Mouse (Mus musculus): ENCODE results near the gene Dupd1. TPM values are rescaled to one million over a fixed set of nuclear protein-coding genes. Genes with fewer than 3 reads are reported as not detected.

Gene Dupd1
- polyA plus RNA-seq (2012; rRNA removed): not detected in 2 replicates

- TF ChIP-seq POLR2A (IDR thresholded peaks at IDR 0.05; ENCODE audit: borderline replicate concordance, insufficient read depth, low read length): no peak
- no peak for TF ChIP-seq CTCF (IDR thresholded peaks at IDR 0.05; ENCODE audit: borderline replicate concordance, insufficient read depth, low read depth, low read length)
- Histone ChIP-seq H3K4me1 (ENCODE audit: control insufficient read depth, insufficient read depth, low read length) (no peaks in the 10 kb centered on the region), H3K4me3 (replicated peaks; ENCODE audit: insufficient read depth, low read depth, low read length) (no peak within 1 kb of the TSS), H3K27me3 (ENCODE audit: control insufficient read depth, insufficient read depth, low read length) (no peaks in the 10 kb centered on the region), H3K27ac (ENCODE audit: insufficient read depth, low read length) (no peak within 1 kb of the TSS)
- WGBS: 63% methylated on average over 5 of the region's 5 CpGs
- no peak for DNase-seq
Observed at GRCm38 (mm10) chr14:21714486-21714885, at the start of gene Dupd1. TSS of gene Dupd1 (minus strand) at chr14:21714576.

GRCm38 (mm10) chr14:21763736-21764135, 49.4 kb upstream of the Dupd1 start:
- no peak for DNase-seq
- H3K27ac ChIP-seq (ENCODE audit: insufficient read depth, low read length): no peak overlapping the region
- no peaks in the 10 kb centered on the region for H3K27me3 ChIP-seq (ENCODE audit: control insufficient read depth, insufficient read depth, low read length)
- WGBS: 96% methylated on average over 3 of the region's 3 CpGs
- TF ChIP-seq CTCF (IDR thresholded peaks at IDR 0.05; ENCODE audit: borderline replicate concordance, insufficient read depth, low read depth, low read length): no peak
- TF ChIP-seq POLR2A (IDR thresholded peaks at IDR 0.05; ENCODE audit: borderline replicate concordance, insufficient read depth, low read length): no peak
- peaks cover 19% of the 10 kb centered on the region for H3K4me1 ChIP-seq (ENCODE audit: control insufficient read depth, insufficient read depth, low read length)
- H3K4me3 ChIP-seq (replicated peaks; ENCODE audit: insufficient read depth, low read depth, low read length): no peak overlapping the region

DNA sequence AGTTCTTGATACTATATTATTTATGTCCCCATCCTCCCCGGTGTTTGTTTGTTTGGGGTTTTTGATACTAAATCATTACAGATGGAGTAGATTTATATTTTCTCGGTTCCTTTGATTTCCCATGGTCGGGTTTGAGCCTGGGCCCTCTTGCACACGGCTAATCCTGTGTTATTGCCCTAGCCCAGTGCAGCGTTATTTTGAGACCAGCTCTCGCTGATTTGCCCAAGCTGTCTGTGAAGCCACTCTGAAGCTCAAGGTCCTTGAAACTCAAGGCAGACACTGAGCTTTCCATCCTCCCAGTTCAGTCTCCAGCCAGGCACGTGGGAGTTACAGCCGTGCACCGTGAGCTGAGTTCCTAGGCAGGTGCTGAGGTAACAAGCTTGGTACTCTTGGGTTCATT, 47.2 kb upstream of the Dupd1 start:
- DNase-seq: no peak
- TF ChIP-seq CTCF (IDR thresholded peaks at IDR 0.05; ENCODE audit: borderline replicate concordance, insufficient read depth, low read depth, low read length) (no peak), POLR2A (IDR thresholded peaks at IDR 0.05; ENCODE audit: borderline replicate concordance, insufficient read depth, low read length) (no peak)
- H3K27ac ChIP-seq (ENCODE audit: insufficient read depth, low read length): no peak overlapping the region
- H3K4me1 ChIP-seq (ENCODE audit: control insufficient read depth, insufficient read depth, low read length): peaks cover 17% of the 10 kb centered on the region
- no peak overlapping the region for H3K4me3 ChIP-seq (replicated peaks; ENCODE audit: insufficient read depth, low read depth, low read length)
- WGBS: 69% methylated on average over 9 of the region's 9 CpGs
- H3K27me3 ChIP-seq (ENCODE audit: control insufficient read depth, insufficient read depth, low read length): no peaks in the 10 kb centered on the region

DNA sequence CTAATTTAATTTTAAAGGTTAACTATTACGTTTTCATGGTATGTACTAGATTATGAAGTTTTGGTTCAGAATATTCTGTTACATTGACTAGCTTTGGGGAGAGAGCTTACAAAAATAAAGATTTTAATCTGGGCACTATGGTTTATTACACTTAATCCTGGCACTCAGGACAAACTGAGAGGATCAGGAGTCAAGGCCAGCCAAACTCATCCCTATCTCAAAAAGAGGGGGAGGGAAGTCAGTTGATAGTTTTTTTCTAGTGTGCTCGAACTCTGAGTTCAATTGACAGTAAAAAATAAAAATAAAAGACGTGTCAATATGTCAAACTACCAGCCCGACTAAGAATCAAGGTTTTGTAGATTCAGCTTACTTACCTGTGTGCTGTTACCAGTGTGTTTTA, 39.0 kb upstream of the Dupd1 start:
- no peak overlapping the region for H3K4me3 ChIP-seq (replicated peaks; ENCODE audit: insufficient read depth, low read depth, low read length)
- H3K4me1 ChIP-seq (ENCODE audit: control insufficient read depth, insufficient read depth, low read length): peaks cover 8% of the 10 kb centered on the region
- H3K27me3 ChIP-seq (ENCODE audit: control insufficient read depth, insufficient read depth, low read length): no peaks in the 10 kb centered on the region
- WGBS: 74% methylated on average over 4 of the region's 4 CpGs
- no peak for TF ChIP-seq POLR2A (IDR thresholded peaks at IDR 0.05; ENCODE audit: borderline replicate concordance, insufficient read depth, low read length)
- TF ChIP-seq CTCF (IDR thresholded peaks at IDR 0.05; ENCODE audit: borderline replicate concordance, insufficient read depth, low read depth, low read length): no peak
- no peak overlapping the region for H3K27ac ChIP-seq (ENCODE audit: insufficient read depth, low read length)
- no peak for DNase-seq

- peaks cover 8% of the 10 kb centered on the region for H3K4me1 ChIP-seq (ENCODE audit: control insufficient read depth, insufficient read depth, low read length)
- no peak overlapping the region for H3K4me3 ChIP-seq (replicated peaks; ENCODE audit: insufficient read depth, low read depth, low read length)
- TF ChIP-seq POLR2A (IDR thresholded peaks at IDR 0.05; ENCODE audit: borderline replicate concordance, insufficient read depth, low read length) (no peak), CTCF (IDR thresholded peaks at IDR 0.05; ENCODE audit: borderline replicate concordance, insufficient read depth, low read depth, low read length) (no peak)
- no peak overlapping the region for H3K27ac ChIP-seq (ENCODE audit: insufficient read depth, low read length)
- WGBS: 86% methylated on average over 3 of the region's 3 CpGs
- DNase-seq: no peak
- H3K27me3 ChIP-seq (ENCODE audit: control insufficient read depth, insufficient read depth, low read length): no peaks in the 10 kb centered on the region
Observed at GRCm38 (mm10) chr14:21752411-21752810, 38.0 kb upstream of the Dupd1 start.

DNA sequence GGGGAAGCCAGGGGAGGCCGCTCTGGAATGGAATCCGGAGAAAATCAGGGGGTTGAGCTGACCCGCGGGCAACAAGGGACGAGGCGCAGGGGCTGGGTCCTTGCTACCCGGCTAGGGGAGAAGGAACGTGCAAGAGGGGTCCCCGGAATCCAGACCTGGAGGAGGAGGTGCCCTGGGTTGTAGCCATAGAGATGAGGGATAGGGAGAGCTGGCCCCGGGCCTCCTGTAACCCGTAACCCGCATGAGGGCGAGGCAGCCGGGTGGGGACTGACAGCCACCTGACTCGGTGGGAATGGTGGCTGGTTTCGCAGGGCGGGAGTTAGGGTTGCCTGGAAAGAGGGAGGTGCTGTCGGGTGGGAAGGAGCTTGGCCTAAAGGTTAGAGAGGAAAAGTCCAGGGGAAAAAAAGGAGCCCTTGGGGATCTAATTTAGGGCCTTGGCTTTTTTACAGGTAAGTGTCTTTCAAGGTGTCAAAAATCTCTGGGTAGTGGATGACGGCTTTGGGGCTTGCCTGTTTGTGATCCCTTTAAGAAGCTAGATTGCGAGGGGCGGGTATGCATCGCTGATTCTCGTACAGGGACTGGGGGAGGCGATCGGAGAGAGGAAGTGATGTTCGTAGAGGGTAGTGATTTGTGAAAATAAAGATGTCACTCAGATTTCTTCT, 36.6 kb upstream of the Dupd1 start, which contains the start of gene Dusp13:
Dusp13 (minus strand) TSS at position 301 of the 662 bp plus-strand sequence.
- DNase-seq: peak; percentile 78
- Histone ChIP-seq H3K27ac (ENCODE audit: insufficient read depth, low read length) (peak within 1 kb of the TSS; percentile 74), H3K4me3 (replicated peaks; ENCODE audit: insufficient read depth, low read depth, low read length) (peak within 1 kb of the TSS; percentile 87), H3K27me3 (ENCODE audit: control insufficient read depth, insufficient read depth, low read length) (no peaks in the 10 kb centered on the region), H3K4me1 (ENCODE audit: control insufficient read depth, insufficient read depth, low read length) (peaks cover 5% of the 10 kb centered on the region)
- peak; percentile 25; the same call in 1 of the 2 replicates for TF ChIP-seq POLR2A (IDR thresholded peaks at IDR 0.05; ENCODE audit: borderline replicate concordance, insufficient read depth, low read length)
- no peak for TF ChIP-seq CTCF (IDR thresholded peaks at IDR 0.05; ENCODE audit: borderline replicate concordance, insufficient read depth, low read depth, low read length)
- WGBS: under 1% methylated on average over 26 of the region's 26 CpGs

DNA sequence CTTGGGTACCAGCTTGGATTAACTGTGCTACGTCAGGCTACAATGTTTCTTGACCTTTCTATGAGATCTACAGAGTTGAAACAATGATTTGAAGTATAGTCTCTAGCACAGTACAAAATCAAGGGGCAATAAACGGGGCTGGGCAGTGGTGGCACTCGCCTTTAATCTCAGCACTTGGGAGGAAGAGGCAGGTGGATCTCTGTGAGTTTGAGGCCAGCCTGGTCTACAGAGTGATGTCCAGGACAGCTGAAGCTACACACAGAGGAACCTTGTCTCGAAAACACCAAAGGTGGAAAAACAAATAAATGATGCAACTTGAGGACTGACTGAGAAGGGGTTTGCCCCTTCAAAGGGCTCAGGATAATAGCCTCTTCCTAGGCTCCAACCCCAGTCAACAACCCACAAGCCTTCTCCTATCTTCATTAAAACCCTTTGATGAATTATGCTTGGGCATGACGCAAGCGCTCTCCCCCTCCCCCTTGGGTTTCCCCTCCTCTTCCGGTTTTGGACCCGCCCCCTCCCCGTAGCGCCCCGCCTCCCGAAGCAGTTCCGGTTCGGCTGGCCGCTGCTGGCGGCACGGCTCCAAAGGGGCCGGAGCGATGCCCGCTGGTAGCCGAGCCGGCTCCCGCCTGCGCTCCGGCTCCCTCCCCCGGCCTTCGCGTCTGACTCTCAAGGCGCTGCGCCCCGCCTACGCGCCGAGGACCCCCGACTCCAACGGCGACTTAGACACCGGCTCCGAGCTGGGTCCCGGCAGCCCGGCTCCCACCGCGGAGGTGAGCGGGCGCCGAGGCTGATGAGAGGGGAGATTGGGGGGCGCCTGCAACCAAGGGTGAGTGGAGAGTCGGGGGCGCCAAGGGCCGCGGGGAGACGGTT, 35.9 kb upstream of the Dupd1 start, which contains the start of gene Samd8:
Samd8 (plus strand) TSS at position 524 of the 873 bp plus-strand sequence.
- 6% methylated on average over 52 of the region's 52 CpGs for WGBS
- TF ChIP-seq POLR2A (IDR thresholded peaks at IDR 0.05; ENCODE audit: borderline replicate concordance, insufficient read depth, low read length) (peak; percentile 67; the same call in 1 of the 2 replicates), CTCF (IDR thresholded peaks at IDR 0.05; ENCODE audit: borderline replicate concordance, insufficient read depth, low read depth, low read length) (no peak)
- DNase-seq: peak; percentile 88 to 89
- Histone ChIP-seq H3K27ac (ENCODE audit: insufficient read depth, low read length) (peak within 1 kb of the TSS; percentile 74), H3K27me3 (ENCODE audit: control insufficient read depth, insufficient read depth, low read length) (no peaks in the 10 kb centered on the region), H3K4me1 (ENCODE audit: control insufficient read depth, insufficient read depth, low read length) (peaks cover 5% of the 10 kb centered on the region), H3K4me3 (replicated peaks; ENCODE audit: insufficient read depth, low read depth, low read length) (peak within 1 kb of the TSS; percentile 87)
